Mouse (Mus musculus) cerebellum, adult 8-10 months (tissue): ENCODE measurements around the gene Upk2.
A peak's percentile ranks its signal among the peaks of the same experiment; 100 is the strongest.

Experiments
- DNase-seq: peaks from one replicate; pipeline ENCODE4 v3.0.0; 2022

The Upk2 gene

DNA sequence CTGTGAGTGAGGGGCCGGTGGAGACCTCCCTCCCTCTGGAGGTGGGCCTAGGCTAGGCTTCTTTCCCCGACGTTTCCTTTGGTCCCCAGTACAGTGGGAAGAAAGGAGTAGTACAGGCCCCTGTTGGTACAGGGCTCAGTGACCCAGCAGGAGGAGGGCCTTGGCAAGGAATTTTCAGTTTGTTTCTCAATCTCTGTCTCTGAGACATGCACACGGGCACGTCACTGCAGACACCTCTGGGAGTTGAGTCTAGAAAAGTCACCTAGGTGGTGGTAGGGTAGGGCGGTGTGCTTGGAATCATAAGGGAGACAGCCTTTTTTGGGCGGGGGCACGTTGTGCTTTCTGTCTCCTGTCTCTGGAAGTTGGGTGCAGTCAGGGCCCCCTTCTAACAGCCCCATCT lies 33.6 kb upstream of the Upk2 start:
- peak; percentile 13 for DNase-seq

DNA sequence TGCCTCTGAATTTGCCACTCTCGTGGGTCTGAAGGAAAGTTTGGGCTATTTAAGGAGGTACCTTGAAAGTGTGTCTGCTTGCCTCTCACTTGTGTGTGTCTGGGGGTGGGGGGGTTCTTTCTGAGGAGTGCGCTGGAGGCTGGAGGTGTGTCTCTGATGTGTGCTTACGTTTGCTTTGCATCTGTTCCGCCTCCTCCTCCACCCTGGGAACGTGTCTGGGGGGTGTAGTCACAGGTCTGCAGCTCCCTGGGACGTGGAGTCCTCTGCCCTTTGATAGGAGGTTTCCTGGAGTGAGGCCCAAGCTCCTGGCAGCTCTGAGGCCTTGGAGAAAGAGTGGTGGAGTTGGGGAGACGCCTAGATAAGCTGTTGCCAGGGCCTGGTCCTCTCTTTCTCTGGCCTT lies 32.7 kb upstream of the Upk2 start:
- DNase-seq: peak; percentile 40

- peak; percentile 32 for DNase-seq
These were observed 32.1 kb upstream of the Upk2 start for GRCm38 (mm10) chr9:44486741-44487421.

GRCm38 (mm10) chr9:44486335-44486734 lies 31.6 kb upstream of the Upk2 start:
- no peak for DNase-seq

DNA sequence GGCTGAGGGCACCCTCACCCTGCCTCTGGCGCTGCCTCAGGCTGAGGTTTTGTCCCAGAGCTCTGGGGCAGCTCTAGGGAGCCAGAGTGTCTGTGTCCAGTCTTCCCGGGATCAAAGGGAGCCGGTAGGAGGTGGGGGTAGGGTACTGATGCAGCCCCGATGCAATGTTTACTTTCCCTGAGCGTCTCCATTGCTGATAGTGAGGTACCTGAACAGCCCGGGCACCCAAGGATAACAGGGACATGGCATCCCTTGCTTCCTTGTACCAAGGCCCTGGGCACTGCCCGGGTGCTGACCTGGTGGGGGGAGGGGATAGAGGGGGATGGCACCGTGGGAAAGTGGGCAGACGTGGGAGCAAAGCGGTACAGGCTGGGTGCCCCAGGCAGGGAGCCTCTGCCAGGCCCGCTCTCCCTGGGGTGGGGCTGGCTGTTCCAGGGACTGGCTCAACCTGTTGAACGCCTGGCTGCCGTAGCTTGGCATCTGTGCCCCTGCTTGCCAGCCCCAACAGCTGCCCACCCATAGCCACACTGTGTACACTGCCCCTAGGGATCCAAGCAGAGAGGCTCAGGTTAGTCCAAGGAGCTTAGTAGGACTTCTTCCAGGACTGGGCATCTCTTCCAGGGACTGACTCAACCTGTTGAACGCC lies 30.9 kb upstream of the Upk2 start:
- DNase-seq: peak; percentile 27

GRCm38 (mm10) chr9:44485105-44485515 lies 30.3 kb upstream of the Upk2 start:
- DNase-seq: peak; percentile 20

DNA sequence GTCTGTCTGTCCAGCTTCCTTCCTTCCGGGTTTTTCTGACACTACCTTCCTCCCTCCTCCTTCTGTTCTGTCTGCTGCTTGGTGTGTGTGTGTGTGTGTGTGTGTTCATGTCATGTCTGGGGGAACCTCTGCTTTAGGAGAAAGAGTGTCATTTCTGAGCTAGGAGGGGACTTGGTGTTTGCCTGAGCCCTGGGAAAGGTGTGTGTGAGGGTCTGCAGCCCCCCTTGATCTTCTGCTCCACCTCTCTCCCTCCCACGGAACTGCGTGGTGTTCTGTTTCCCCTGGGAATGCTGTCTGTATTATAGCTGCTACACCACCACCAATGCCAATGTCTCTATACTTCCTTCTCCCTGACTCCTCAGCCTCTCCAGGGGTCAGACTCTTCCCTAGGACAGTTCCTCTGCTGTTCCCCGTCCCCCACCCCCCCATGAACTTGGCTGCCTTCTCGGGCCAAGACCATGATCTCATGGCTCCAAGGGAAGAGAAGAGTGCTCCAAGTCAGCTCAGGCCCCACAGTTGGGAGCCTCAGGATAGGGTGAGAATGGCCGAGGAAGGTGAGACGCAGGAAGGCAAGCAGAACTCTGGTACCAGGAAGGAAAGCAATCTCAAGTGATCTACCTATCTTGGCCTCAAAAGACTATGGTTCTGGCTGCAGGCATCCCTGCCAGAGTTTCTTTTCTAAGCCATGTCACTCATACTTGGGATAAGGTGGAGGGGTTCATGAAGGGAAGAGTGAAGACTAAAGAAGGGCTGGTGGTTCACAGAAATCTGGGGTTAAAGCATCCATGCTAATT lies 29.7 kb upstream of the Upk2 start:
- DNase-seq: peak; percentile 18

DNA sequence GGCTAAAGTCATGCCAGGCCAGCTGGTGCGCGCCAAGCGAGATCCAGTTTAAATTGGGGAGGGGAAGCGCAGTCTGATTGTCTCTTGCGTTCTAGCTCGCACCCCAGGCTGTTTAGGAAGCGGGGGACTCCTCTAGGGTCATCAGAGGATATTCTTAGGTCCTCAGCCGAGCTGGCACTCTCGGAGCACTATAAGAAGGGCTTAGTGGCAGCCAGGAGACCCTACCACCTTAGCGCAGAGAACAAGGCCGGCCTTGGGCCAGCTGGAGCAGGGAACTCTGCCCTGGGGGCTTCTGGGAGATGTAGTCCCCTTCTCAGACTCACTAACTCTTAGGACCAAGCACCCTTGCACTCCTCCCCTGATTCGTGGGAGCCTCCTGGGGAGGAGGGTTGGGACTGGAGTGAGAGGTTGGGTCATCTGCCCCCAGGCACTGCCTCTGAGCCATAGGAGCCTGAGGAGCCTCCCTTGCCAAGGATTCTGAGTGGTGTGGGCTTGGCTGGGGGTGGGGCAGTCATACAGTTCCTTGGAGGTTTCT lies 28.8 kb upstream of the Upk2 start:
- DNase-seq: peak; percentile 62

- no peak for DNase-seq
These were observed 28.3 kb upstream of the Upk2 start for GRCm38 (mm10) chr9:44483041-44483509.

DNA sequence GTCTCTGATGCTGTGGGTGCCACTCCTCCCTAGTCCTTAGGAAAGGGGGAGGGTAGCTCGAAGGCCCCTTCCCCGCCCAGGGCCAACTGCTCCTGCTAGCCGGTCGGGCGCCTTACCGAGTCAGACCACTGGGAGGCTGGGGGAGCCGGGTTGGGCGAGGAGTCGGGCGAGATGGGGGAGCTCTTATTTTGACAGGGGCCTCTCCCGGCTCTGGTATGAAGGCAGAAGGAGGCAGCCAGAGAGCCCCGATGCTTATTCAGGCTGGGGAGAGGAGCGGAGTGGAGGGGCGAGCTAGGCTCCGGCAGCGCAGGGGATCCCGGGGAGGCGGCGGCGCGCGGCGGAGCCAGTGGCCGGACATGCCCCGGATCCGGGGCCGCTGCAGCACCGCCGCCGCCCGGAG lies 27.8 kb upstream of the Upk2 start, which contains the start of gene Bcl9l:
Gene Bcl9l (plus strand): TSS at position 274 of the 400 bp plus-strand sequence.
- DNase-seq: peak; percentile 91

DNA sequence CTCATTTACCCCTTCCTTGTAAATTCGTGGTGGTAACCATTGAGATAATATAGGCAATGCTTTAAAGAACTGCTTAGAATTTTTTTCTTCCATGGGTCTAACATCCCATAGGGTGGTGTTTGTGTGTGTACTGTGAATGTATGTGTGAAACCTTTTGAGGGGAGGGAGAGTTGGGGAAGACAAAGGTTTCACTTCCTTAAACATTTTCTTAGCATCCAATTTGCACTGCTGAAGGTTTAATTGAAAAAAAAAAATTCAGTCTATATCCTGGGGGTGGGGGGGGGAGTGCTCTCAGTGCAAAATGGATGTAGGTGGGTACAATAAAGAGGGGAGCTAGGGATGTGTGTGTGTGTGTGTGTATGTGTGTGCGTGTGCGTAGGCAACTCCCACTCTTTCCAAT lies 27.3 kb upstream of the Upk2 start:
- no peak for DNase-seq

- peak; percentile 90 for DNase-seq
These were observed 25.1 kb upstream of the Upk2 start for GRCm38 (mm10) chr9:44479628-44480428.

DNA sequence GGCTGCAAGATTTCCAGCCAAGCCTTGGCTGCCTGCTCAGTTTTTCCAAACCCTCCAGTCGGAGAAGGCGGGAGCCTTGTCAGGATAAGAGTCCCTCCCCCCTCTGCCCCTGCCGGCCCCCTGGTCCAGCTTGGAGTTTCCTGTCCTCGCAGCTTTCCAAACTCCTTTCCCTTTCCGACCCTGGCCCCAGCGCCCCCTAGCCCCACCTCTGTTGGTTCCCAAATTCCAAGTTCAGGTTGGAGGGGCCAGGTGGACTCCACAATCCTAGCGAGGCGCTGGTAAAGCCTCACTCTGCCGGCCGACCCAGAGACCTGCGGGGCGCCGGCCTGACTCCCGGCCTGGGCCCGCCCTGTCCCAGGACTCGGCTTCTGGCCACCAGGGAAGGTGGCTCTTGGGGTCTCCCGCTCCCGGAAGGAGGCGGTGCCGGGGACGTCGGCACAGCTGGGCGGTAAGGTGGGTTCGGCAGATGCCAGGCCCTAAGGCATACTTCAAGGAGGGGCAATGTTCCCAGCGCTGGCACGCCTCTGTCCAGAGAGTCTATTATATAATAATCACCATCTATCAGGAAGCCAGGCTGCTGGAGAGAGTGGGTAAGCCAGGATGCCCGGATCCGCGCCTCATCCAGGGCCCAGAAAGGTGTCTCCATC lies 24.3 kb upstream of the Upk2 start:
- DNase-seq: peak; percentile 77

DNA sequence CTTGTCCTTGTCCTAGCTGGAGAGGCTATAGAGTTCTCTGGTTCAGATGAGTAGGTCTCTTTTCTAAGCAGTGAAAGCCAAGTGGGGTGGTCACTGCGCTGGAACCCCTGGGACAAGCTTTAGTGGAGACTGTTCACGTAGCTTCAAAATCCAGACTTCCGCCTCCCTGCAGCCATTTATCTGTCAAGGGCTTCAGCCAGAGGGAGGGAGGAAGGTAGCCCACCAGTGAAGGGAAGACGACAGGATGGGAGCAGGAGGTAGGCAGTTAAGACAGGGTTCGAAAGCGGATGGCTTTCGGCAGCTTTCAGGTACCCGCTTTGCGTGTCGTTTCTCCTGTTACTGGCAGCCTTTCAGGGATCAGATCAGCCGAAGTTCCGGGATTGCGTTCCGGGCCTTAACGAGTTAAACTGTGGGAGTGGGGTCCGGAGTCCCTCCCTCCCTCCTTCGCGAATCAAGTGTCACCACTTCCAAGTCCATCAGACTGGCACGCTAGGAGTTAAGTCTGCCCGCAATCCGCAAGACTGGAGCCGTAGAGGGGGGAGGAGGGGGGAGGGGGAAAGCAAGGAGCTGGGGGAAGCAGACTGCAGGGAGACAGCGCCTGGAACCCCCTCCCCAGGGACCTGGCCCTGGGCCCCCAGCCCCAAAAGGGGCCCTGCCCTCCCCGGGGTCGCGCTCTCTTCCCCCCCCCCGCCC lies 23.6 kb upstream of the Upk2 start:
- peak; percentile 70 for DNase-seq

- peak; percentile 81 for DNase-seq
These were observed 22.8 kb upstream of the Upk2 start for GRCm38 (mm10) chr9:44477339-44478228.

DNA sequence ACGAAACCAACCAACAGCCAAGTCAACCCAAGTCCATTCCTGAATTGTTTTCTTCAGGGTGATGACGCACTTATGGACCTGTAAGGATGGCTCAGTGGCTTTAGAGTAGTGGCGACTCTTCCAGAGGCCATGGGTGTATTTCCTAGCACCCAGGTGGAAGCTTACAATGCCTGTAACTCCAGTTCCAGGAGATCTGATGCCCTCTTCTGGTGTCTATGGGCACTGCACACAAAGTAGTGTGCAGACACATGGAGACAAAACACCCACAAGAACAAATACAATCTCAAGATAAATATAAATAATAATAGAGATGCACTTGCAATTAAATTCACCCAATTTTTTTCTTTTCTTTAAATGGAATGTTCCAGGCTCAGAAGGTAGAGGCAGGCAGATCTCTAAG lies 21.2 kb upstream of the Upk2 start:
- no peak for DNase-seq

- peak; percentile 28 for DNase-seq
These were observed 19.6 kb upstream of the Upk2 start for GRCm38 (mm10) chr9:44474327-44474726.

- DNase-seq: no peak
These were observed 18.4 kb upstream of the Upk2 start for GRCm38 (mm10) chr9:44473184-44473583.

DNA sequence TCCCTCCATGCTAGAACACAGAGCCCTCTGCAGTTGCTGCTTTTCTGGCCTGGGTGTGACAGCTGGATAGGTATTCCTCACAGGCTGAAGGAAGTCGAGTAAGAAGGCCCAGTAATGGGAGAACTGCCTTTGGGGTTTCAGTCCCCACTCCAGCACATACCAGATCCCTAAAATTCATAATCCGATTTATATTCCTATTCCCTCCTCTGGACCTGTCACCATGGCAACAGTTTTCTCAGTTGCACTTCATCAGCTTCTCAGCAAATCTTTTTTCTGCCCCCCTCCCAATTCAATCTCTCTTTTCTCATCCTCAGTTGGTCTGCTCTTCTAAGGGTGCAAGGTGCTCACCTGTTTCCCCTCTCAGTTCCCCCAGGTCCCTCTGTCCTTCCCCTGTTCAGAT lies 14.0 kb upstream of the Upk2 start:
- no peak for DNase-seq

- DNase-seq: no peak
These were observed 13.4 kb upstream of the Upk2 start for GRCm38 (mm10) chr9:44468224-44468623.
